Mouse (Mus musculus): Measurements from ENCODE around the gene Ptpdc1.

The Ptpdc1 gene

DNA sequence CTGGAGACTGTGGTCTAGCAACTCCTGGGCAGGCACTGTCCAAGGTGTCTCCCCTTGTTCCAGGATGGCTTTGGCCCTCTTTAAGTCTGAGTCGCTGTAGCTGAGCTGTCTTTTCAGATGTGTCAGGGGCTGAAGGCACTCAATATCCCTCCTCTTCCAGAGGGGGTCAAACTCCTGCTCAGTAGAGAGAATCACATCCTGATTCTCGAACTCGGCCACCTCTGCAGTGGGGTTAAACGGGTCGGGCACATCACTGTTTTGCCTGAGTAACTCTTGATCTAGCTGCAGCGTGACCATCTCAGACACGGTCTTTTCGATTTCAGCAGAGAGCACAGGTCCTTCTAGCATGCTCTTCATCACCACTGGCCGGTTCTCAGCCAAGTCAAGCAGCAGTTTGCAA is 39.0 kb downstream of the Ptpdc1 start:
- DNase-seq (ENCODE audit: low spot score in 2 of 2) = no peak

DNA sequence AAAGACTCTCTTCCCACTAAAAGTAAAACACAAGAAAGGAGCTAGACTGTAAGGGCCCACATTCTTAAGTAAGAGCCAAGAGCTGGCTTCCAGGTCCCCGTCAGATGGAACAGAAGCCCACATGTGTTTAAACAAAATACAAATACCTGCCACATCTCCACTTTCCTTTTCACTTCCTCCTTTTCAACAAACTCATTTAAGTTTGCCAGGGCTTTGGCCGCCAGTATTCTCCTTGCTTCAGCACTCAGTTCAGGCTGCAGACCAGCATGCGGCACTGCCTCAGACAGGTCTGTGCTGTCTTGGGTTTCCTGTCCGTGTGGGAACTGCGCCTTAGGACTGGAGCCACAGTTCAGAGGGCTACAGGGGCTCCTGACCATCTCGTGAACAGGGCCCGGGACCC is 39.7 kb downstream of the Ptpdc1 start:
- DNase-seq (ENCODE audit: low spot score in 2 of 2) = no peak

DNA sequence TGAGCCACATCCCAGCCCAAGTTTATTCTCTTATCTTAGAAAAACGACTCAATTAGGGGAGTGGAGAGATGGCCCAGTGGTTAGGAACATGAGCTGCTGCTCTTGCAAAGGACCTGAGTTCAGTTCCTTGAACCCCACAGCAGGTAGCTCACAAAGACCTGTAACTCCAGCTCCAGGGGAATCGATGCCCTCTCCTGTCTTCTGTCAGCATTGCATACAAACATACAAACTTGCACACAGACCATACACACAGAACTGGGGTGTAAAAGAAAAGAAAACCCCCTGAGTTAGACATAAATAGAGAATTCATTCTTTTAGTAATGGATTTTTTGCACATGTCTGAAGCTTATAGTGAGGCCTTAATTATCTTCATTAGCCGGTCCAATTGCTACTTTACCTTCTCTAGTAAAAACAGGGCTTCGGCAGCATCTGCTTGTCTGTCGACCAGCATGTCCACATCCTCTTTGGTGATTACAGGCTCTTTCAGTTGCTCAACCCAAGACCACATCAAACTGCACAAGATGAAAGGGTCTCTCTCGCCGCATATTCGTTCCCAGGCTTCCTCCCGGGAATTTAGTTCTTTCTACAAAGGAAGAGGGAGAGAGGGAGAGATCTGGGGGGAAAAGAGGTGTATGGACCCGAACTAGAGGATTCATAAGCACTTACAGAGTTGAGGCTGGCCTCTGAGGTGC is 42.6 kb downstream of the Ptpdc1 start:
- no peak for DNase-seq (ENCODE audit: low spot score in 2 of 2)

DNA sequence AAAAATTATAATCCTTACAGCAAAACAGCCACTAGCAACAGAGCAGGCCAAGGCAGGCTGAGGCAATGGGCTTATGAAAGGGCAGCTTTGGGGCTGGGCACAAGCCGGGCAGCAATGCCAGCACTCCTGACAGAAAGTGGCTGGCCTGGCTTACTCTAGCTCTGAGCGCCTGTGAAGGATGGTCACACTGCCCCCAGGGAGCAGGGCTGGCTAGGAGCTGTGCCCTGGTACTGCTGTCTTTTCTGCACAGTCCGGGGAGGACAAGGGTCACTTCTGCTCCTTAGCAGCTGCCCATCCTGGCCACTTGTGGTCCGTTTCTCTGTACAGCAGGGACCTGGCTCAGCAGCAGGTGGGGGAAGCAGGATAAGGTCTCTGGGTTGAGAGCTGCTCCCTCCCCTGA is 46.8 kb downstream of the Ptpdc1 start:
- no peak for DNase-seq (ENCODE audit: low spot score in 2 of 2)

DNA sequence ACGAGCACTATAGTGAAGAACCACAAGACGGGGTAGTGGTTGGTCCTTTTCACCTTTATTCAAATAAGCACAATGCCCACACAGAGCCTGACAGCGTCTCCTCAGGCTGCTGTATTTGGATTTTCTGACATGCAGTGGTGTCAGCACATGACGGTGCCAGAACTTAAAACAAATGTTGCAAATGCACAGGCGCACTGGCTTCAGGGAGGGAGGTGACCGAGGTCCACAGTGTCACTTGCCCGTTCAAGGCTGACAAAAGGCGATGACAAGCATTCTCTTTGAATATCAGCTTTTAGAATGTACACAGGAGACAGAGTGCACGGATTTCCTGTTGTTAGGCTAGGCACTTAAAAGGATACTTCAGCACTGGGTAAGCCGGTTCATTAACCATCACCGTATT is 47.6 kb downstream of the Ptpdc1 start:
- no peak for DNase-seq (ENCODE audit: low spot score in 2 of 2)

DNA sequence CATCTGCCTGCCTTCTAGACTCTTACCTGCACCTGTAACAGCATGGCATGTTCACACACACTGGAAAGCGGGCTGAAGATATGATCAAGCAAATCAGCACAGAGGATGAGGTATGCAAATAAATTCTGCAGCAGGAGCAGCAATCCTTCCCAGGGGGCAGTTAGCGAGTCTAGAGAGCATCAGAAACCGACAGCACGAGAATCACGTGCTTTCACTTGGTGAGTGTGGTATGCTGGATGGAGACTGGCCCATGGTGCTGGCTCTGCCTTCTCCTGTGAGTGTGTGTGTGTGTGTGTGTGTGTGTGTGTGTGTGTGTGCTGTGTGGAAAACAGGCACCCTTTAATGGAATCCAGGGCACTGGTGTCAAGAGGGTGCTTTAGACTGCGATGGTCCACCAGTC is 48.5 kb downstream of the Ptpdc1 start:
- no peak for DNase-seq (ENCODE audit: low spot score in 2 of 2)

DNA sequence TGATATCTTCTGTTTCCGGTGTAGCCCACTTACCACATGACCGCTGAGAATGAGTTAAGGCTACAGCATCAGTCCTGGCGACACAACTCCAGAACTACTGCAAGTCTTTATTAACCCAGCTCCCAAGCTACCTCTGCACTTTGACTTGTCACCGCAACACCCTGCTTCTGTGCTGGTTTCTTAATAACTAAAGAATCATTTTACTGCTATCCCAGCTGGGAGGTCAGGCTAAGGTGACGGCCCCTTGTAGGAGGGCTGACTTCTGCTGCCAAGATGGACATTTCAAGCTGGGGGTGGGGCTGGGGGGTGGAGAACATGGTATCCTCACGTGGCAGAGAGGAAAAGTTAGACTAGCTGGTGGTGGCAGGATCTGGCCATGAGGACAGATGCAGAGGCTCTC is 50.7 kb downstream of the Ptpdc1 start:
- no peak for DNase-seq (ENCODE audit: low spot score in 2 of 2)

DNA sequence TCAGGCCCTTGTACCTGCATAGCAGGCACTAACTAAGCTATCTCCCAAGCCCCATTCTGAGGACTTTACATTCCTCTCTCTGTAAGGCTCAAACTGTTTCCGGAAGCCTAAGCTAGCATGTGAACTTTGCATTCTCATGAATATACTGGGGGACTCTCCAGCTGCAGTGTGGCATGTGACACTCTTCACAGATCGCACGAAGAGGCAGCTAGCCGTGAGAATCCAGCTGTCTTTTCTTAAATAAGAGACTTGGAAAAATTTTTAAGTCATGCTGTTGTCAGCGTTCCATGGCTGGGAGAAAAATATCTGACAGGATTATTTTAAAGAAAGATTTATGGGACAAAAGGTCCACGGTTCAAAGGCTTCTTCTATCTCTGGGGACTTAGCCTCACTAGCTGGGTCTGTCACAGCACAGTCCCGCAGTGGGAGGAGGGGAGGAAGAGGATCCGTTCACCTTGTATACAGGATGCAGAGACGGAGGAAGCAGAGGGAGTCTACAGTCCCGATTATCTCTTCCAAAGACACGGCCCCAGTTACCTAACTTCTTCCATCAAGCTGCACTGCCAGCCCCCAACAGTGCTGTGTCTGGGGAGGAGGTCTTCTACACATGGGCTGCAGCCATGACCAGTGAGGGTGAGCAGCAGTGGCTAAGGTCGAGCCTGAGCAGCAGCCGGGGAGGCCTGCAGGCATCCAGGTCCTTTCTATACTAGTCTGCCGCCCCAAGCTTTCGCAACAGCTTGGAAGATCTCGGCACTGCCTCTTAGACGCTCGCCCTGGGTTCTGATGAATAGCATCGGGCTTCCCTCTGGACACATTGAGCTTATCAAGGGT is 51.7 kb downstream of the Ptpdc1 start:
- no peak for DNase-seq (ENCODE audit: low spot score in 2 of 2)

DNA sequence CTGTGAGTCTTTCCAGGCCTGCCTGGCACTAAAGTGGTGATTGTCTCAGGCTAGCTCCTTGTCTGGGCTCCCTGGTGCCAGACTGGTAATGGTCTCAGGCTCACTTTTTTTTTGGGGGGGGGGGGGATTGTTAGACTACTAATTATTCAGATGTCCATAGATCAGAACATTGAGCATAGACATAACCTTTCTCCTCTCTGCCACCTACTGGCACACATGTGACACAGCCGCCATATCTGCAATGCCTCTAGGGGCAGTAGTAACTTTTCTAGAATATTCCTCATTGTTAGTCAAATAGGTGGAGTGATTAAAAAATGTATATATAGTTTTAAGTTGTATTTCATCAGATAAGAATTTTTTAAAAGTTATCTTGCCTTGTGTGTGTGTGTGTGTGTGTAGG is 53.3 kb downstream of the Ptpdc1 start:
- DNase-seq (ENCODE audit: low spot score in 2 of 2) = peak; percentile 30 to 49

DNA sequence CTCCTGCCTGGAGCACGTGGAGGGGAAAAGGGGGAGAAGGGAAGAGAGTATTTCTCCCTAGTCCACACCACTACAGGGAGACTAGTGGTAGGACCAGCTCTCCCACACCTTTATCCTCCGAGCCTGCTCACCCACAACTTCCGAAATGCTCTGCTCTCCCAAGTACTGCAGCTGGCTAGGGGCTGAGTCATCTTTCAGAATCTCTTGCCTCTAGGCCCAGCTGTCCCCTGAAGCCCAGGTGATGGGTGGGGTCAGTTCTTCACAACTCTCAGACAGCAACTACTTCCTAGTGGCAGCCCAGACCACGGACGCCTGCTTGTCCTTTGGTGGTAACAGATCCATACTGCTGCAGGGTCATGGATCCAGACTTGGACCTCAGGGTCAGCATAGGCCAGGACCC is 54.2 kb downstream of the Ptpdc1 start:
- no peak for DNase-seq (ENCODE audit: low spot score in 2 of 2)

DNA sequence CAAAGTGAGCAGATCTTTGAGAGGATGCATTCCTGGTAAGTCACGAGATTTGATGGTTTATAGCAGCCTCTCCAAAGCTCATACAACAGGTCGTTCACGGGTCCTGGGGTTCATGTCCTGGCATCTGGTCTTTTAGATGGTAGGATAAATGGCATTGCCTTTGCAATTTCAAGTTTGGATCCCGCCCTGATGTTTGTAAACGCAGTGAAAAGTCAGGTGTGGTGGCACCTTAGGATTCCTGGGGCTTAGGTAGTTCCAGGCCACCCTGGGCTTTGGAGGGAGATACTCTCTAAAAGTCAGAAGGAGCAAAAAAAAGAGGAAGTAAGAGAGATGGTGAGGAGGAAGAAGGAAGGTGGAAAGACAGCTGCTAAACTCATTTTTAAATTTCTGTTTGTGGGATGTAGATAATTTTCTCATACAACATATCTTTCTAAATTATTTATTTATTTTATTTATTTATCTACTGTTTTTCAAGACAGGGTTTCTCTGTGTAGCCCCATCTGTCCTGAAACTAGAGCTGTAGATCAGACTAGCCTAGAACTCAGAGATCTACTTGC is 55.8 kb downstream of the Ptpdc1 start:
- no peak for DNase-seq (ENCODE audit: low spot score in 2 of 2)

DNA sequence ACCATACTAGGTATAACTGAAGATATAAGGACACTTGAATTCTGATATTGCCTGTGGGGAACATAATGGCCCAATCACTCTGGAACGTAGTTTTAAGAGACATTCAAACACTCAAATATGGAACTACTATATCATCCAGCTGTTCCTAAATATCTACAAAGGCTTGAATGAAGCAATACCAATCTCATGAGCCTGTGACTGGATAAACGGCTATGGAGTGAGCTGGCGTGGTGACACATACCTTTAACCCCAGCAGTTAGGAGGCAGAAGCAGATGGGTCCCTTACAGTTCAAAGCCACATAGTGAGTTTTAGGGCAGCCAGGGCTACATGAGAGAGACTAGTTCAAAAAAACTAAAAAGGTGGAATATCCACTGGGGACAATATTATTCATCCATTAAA is 57.8 kb downstream of the Ptpdc1 start:
- DNase-seq (ENCODE audit: low spot score in 2 of 2) = no peak

DNA sequence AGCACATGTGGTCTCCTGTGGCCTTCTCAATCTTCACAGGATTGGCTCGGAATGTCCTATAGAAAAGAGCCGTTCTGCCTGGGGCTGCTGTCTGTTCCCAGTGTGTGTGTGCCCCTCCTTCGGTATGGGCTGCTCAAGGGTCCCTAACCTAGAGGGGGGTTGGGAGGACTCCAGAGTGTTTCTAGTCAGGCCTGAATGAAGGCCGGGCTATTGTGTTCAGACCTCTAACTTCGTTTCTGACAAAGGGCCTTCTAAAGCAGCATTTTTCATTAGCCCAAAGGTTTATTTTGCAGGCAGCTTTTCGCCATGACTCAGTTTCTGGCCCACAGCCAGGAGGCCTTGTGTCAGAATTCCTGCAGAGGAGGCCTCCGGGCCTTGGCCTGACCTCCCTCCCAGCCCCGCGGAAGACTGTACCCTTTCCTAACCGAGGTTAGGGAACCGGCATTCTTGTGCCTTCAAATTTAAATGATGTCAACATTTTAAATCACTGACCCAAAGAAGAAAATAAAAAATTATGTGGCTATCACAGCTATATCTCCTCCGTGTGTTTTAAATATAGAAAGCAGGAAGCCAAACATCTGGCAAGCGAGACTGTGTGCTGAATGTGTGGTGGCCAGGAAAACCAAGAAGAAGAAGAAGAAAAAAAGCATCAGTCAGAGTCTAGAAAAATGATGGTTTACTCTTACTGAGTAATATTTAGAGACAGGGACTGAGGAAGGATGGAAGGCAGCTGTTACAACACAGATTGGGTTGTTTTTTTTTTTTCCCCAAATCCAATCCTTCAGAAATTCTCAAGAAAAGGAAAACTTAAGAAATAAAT is 59.1 kb downstream of the Ptpdc1 start:
- DNase-seq (ENCODE audit: low spot score in 2 of 2) = peak; percentile 89 to 93

DNA sequence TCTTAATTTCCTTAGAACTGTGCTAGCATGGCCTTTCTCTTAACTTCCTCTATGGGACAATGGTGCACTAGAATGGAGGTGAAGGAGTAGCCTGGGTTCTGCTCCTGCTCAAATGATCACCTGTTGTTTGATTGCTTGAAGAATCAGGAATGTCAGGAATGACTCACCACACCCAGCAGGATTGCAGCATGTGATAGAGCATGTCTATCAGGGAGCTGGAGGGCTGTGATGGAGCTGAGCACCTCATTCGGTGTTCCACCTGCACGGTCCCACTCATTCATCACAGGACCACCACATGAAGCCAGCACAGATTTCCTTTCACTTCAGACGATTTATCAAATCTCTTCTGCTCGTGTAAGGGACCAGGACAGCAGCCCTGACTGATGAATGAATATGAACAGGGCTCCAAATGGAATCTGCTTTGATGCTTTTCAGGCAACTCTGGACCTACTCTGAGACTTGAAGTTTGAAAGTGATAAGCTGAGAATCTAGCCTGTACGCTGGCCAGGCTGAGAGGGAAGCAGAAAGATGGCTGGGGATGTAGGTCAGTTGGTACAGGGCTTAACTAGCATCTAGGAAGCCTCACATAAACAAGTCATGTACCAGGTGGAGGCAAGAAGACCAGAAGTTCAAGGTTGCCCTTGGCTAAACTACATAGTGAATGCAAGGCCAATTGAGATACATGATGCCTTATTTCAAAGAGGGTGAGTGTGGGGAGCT is 60.4 kb downstream of the Ptpdc1 start:
- DNase-seq (ENCODE audit: low spot score in 2 of 2) = no peak

DNA sequence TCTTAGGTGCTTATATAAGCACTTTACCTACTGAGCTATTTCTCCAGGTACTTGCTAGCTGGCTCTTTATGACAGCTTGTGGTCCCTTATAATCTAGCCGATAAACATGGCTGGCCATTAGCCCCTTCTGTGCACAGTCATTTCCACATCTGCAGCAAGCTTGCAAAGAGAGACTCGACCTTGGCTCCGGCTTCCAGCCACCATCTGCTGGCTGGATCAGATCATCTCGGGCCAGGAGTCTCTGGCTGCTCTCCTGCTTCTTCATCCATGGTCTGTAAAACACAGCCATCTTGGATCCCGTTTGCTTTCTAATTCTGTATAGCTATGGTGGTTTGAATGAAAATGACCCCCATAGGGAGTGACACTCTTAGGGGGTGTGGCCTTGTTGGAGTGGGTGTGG is 63.1 kb downstream of the Ptpdc1 start:
- DNase-seq (ENCODE audit: low spot score in 2 of 2) = no peak

DNA sequence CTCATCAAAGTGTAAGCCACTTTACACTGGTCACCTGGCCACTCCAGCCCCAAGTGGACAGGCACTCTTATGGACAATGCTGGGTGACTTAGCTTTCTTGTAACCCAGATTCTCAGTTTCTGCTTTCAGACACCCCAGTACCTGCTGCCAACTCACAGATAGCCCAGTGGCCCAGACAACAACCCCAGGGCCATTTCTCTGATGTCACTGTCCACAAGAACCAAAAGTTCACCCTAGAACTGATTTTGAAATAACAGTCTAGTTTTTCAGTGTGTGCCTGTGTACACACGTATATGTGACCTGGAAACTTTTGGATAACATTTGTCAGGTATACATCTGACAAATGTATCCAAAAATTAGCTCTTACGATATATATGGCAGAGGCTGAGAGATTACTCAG is 64.0 kb downstream of the Ptpdc1 start:
- no peak for DNase-seq (ENCODE audit: low spot score in 2 of 2)

DNA sequence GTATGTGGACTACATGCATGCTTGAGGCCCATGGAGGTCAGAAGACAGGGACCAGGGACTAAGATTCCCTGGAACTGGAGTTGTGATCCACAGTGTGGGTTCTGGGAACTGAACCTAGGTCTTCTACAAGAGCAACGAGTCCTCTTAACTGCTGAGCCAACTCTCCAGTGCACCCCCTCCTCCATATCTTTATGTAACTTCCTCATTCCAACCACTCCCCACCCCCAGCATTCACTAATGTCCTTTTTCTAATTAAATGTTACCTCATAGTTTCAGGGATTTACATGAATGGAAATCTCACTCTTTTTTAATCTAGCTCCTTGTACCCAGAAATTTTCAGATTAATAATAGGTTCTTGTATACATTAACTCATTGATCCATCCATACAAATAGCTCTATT is 69.5 kb downstream of the Ptpdc1 start:
- DNase-seq (ENCODE audit: low spot score in 2 of 2) = no peak

DNA sequence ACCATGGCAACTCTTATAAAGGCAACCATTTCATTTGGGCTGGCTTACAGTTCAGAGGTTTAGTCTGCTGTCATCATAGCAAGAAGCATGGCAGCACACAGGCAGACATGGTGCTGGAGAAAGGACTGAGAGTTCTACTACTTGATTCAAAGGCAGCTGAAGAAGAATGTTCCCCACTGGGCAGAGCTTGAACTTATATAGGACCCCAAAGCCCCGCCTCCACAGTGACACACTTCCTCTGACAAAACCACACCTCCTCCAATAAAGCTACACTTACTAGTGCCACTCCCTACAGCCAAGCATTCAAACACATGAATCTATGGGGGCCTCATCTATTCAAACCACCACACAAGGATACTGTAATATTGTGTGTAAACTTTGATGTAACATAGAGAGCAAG is 70.9 kb downstream of the Ptpdc1 start:
- DNase-seq (ENCODE audit: low spot score in 2 of 2) = no peak

DNA sequence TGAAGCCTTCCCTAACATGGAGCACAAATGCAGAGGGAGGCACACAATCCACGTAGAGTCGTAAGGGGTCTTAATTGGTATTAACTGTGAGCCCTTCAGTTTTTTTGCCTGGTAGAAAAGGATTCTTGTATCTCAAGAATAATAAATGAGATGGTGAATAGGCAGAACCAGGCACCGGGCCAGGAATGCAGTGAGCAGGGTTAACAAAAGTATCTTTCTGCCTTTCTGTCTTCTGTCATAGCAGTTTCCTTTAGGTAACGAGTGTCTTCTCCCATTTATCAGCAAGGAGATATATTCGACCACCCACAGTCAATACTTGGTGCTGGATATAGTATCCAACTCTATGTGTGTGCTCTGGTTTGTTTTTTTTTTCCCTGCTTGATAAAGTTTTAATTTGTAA is 72.0 kb downstream of the Ptpdc1 start:
- no peak for DNase-seq (ENCODE audit: low spot score in 2 of 2)

DNA sequence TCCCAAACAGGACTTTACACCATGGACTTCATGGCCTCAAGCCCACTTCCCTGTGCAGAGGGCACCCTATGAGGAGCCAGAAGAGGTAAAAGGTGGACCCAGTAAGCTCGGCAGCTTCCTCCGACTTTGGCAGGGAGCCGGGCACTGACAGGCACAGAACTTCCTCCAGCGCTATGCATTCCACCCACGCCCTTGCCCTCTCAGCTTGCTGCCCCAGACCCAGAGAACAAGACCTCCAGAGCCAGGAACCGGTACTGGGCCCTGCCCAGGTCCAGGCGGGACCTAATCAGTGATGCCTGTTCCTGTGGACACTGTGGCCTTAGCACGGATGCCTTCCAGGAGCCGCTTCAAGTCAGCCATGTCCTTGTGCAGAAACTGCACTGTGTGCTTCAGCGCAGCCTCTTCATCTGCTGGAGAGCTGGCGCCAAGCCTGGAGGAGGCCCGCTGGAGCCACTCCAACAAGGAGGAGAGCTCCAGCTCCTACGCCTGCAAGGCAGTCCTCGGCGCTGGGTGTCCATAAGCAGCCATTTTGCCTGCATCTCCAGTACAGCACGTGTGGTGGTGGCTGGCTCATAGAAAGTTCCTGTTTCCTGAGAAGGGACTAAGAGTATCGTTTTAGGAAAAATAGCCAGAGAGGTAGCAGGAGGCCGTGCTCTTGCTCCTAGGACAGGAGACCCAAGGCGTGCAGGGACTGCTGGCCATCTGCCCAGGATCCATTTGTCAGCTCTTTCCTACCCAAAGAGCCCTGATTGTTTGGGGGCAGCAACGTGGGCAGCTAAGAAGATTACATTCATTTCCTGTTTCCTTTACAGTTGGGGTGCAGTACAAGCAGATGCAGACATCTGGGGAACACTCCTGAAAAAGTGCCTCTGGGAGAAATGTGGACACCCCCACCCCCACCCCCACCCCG is 73.0 kb downstream of the Ptpdc1 start:
- peak; percentile 78 to 90 for DNase-seq (ENCODE audit: low spot score in 2 of 2)

DNA sequence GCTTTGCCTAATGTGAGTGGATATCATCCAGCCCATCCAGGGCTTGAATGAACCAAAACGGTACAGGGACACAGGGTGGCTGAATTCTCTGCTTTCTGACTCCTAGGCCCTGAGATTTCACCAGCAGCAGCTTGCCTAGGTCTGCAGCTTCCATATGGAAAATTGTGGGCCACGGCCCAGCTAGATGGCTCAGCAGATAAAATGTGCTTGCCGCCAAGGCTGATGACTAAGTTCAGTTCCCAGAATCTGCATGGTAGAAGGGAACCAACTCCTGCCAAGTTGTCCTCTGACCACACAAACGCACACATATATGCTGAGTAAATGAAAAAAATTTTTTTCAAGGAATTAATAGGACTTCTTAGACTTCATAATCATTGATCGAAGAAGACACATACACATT is 77.2 kb downstream of the Ptpdc1 start:
- DNase-seq (ENCODE audit: low spot score in 2 of 2) = no peak

Measured in urinary bladder, postnatal 36 days (tissue).